Mouse (Mus musculus) left cerebral cortex, adult 18-20 months (tissue): ENCODE measurements around the gene Gadl1. TPM values are rescaled to one million over a fixed set of nuclear protein-coding genes. Genes with fewer than 3 reads are reported as not detected.

Experiments used
- DNase-seq, 2 experiments: peaks; one replicate each; pipeline ENCODE4 v3.0.0; 2021 to 2022; ENCODE audit warnings: low spot score in 2 of 2, mixed read lengths in 1 of 2
- total RNA-seq, 2 experiments: library from RNA; stranded (reverse); gene quantifications; 2 replicates each; pipeline ENCODE4 v1.2.3; 2021

Gadl1 gene
- total RNA-seq, 2 experiments from 2014 or later: 0.60 to 1.2 TPM

DNA sequence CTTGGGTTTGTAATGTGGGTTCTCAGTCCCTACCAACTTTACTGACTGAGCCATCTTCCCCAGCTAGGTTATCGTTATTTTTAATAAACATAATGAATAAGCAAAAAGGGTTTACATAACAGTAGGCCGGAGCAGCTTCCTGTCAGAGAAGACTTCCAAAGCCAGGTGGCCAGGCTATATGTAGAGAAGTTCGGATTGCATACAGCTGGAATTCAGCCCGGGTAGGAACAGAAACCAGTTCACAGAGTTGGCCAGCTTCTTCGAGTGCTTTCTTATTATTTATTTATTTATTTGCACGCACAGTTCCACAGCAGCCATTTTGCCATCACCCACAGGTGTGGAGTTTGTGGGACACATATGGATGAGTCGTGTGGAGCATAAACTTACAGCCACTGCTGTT lies 212.2 kb downstream of the Gadl1 start:
- no peak for DNase-seq

DNA sequence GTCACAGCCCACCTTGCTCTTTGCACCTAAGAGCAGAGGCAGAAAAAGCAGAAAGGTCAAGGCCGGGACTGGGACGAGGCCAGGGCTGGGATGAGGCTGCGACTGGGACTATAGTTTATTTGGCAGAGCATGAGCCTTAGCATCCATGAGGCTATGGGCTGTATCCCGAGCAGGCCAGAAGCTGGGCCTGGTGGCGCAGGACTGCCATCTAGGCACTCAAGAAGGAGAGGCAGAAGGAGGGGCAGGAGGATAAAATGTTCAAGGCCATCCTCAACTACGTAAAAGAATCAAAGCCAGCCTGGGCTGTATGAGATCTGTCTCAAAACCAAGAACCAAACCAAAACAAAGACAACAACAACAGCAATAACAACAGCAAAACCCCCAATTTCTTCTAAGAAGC lies 213.3 kb downstream of the Gadl1 start:
- no peak for DNase-seq

DNA sequence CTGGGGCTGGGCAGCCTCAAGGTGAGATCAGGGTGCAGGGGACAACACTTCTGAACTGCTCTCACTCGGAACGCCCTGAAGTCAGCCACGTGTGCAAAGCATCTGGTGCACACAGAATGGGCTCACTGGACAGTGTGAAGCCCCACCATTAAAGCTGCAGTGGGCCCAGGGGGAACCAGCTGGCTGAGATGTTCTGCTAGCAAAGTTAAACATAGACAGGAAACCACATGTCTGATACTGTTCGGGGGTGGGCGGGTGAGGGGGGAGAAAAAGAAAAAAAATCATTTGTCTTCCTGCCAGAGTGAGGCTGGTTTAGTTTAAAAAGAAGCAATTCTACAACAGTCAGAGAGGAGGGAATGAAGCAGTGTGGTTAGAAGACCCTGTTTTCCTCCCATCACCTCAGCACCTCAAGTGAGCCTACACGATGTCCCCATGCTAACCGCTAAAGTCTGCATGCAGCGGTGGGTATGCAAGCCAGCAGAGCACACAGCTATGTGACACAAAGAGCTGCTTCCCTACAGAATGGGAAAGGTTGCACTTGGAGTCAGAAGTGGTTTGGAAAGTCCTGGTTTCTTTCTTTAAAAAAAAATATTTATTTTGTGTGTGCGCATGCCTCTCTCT lies 213.8 kb downstream of the Gadl1 start:
- no peak for DNase-seq
